Mouse (Mus musculus): ENCODE data around the gene Rpsa. TPM values are rescaled to one million over a fixed set of nuclear protein-coding genes. Genes with fewer than 3 reads are reported as not detected.

Rpsa gene
- 1,918 and 1,924 TPM in 2 replicates for polyA plus RNA-seq (2012; rRNA removed)

GRCm38 (mm10) chr9:120127538-120128251 lies at the start of gene Rpsa:
Gene Rpsa, plus strand, starts transcription at chr9:120127689.

GRCm38 (mm10) chr9:120091696-120092238 lies 35.7 kb upstream of the Rpsa start, which contains the start of gene Ccr8:
Gene Ccr8, plus strand, starts transcription at chr9:120092114.

GRCm38 (mm10) chr9:120110211-120111018 lies 17.1 kb upstream of the Rpsa start, which contains the start of gene Slc25a38:
Gene Slc25a38, plus strand, starts transcription at chr9:120110374.

GRCm38 (mm10) chr9:120149222-120149828 lies 21.8 kb downstream of the Rpsa start, which contains the start of gene Mobp:
Gene Mobp, plus strand, starts transcription at chr9:120149707.

Other genes with a start within 250 kb of the Rpsa start
- gene Wdr48, start 232.8 kb upstream of the Rpsa start, polyA plus RNA-seq (2012; rRNA removed): 81.4 and 84.4 TPM in 2 replicates
- 23.4 and 23.7 TPM in 2 replicates for gene Gorasp1, start 190.1 kb upstream of the Rpsa start, polyA plus RNA-seq (2012; rRNA removed)
- gene Ttc21a, start 190.1 kb upstream of the Rpsa start, polyA plus RNA-seq (2012; rRNA removed): 1.1 and 1.5 TPM in 2 replicates
- 3.4 and 3.8 TPM in 2 replicates for gene Csrnp1, start 143.0 kb upstream of the Rpsa start, polyA plus RNA-seq (2012; rRNA removed)
- gene Xirp1, start 104.1 kb upstream of the Rpsa start, polyA plus RNA-seq (2012; rRNA removed): 0.25 TPM in 1 of 2 replicates, not detected in the other
- gene Cx3cr1, start 57.8 kb upstream of the Rpsa start, polyA plus RNA-seq (2012; rRNA removed): 4.0 and 5.2 TPM in 2 replicates
- gene Ccr8, start 35.6 kb upstream of the Rpsa start, polyA plus RNA-seq (2012; rRNA removed): not detected in 2 replicates
- 28.2 and 29.0 TPM in 2 replicates for gene Slc25a38, start 17.3 kb upstream of the Rpsa start, polyA plus RNA-seq (2012; rRNA removed)
- gene Mobp, start 22.0 kb downstream of the Rpsa start, polyA plus RNA-seq (2012; rRNA removed): 0.13 and 0.44 TPM in 2 replicates
- gene Myrip, start 173.8 kb downstream of the Rpsa start, polyA plus RNA-seq (2012; rRNA removed): 5.9 and 7.1 TPM in 2 replicates